Mouse (Mus musculus): ENCODE data around the gene Tgif1.

DNA sequence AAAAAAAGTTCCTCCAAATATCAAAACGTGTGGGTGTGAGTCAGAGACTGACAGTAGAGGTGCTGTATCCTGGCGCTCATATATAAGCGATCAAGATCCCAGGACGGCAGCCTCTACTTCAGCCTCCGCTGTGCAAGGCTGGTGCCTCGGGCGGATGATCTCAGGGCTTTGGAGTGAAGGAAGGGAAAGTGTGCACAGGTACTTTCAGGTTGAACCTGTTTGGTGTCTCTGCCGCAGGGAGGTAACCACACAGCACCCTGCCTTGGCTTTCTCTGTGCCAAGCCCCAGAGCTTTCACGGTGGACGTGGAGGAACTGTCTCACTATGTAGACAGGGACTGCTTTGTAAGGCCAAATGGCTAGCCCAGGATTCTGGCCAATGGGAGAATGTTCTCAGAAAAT lies 35.3 kb upstream of the Tgif1 start:
- TF ChIP-seq CTCF (IDR thresholded peaks at IDR 0.05; ENCODE audit: low read depth) (no peak), EP300 (IDR thresholded peaks at IDR 0.05; ENCODE audit: low read depth) (no peak)

Data from liver, postnatal 0 days (tissue).